Mouse (Mus musculus): ENCODE results near the gene Dock2. TPM values are rescaled to one million over a fixed set of nuclear protein-coding genes. Genes with fewer than 3 reads are reported as not detected.

The Dock2 gene
- polyA plus RNA-seq, 1 experiment from 2014 or later: 1.4 TPM

DNA sequence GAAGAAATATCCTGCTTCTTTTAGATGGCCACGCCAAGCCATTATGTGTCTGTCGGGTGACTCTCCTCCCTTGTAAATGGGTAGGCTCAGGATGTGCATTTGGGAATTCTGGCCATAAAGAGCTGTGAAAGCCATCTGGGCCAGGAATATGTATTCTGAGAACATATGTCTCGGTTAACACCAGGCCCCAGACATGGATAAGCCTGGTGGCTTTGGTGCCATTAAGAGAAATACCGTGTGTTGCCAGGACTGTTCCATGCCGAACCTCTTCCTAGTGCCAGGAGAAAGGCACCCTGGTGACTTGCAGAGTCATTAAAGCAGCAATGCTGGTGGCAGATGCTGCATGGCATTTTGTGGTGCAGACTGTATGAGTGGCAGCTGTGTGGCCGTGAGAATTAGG, 406.0 kb downstream of the Dock2 start:
- no peaks in the 10 kb centered on the region for H3K27me3 ChIP-seq (replicated peaks; ENCODE audit: control insufficient read depth, insufficient read depth, low read length)
- no peak for ATAC-seq
- H3K36me3 ChIP-seq (ENCODE audit: control insufficient read depth, insufficient read depth, low read length): no peaks in the 10 kb centered on the region
- no peak overlapping the region for H3K9ac ChIP-seq (ENCODE audit: low read depth, low read length)
- 69% methylated on average over 6 of the region's 6 CpGs for WGBS
- H3K27ac ChIP-seq (ENCODE audit: low read length): no peak overlapping the region
- no peaks in the 10 kb centered on the region for H3K4me1 ChIP-seq (ENCODE audit: control insufficient read depth, insufficient read depth, low read length)
- H3K4me3 ChIP-seq (ENCODE audit: low read length): no peak overlapping the region
- no peak overlapping the region for H3K4me2 ChIP-seq (ENCODE audit: low read depth, low read length)
- H3K9me3 ChIP-seq (ENCODE audit: control insufficient read depth, low read length): no peaks in the 10 kb centered on the region

DNA sequence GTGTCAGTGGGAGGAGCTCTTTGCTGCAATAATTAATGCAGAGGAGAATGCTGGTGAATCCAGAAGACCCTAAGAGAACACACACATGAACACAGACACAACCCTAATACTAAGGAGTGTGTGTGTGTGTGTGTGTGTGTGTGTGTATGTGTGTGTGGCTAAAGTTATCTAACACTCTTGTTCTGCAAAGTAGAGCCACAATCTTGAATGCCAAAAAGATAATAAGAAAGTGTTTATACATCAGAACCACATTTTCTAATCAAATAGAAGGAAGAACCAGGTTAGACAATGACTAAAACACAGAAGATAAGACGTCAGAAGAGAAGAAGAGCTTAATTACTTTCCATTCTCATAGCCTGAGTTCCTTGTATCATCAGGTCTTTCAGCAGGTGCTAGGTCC, 408.1 kb downstream of the Dock2 start:
- Histone ChIP-seq H3K4me2 (ENCODE audit: low read depth, low read length) (no peak overlapping the region), H3K27ac (ENCODE audit: low read length) (no peak overlapping the region), H3K4me3 (ENCODE audit: low read length) (no peak overlapping the region), H3K9ac (ENCODE audit: low read depth, low read length) (no peak overlapping the region), H3K4me1 (ENCODE audit: control insufficient read depth, insufficient read depth, low read length) (no peaks in the 10 kb centered on the region), H3K9me3 (ENCODE audit: control insufficient read depth, low read length) (no peaks in the 10 kb centered on the region), H3K36me3 (ENCODE audit: control insufficient read depth, insufficient read depth, low read length) (no peaks in the 10 kb centered on the region), H3K27me3 (replicated peaks; ENCODE audit: control insufficient read depth, insufficient read depth, low read length) (no peaks in the 10 kb centered on the region)
- ATAC-seq: no peak
- 81% methylated on average over 1 of the region's 1 CpGs for WGBS

DNA sequence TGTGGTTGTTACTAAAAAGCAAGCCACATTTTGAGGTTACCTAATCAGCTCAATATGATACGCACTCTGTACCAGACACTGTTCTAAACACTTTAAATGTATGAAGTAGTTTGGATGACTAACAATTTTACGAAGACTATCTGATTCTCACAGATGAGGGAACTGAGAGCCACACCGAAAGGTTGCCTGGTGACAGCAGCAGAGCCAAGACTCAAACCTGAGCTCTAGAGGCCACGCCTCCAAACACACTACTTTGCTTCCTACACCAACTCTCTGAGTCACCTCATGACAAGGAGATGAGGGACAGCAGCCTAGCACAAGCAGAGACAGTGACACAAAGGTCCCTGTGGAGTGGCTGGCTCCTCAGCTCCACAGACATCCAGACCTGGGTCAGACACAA, 411.5 kb downstream of the Dock2 start:
- no peak for ATAC-seq
- no peaks in the 10 kb centered on the region for H3K9me3 ChIP-seq (ENCODE audit: control insufficient read depth, low read length)
- WGBS: 79% methylated on average over 4 of the region's 4 CpGs

DNA sequence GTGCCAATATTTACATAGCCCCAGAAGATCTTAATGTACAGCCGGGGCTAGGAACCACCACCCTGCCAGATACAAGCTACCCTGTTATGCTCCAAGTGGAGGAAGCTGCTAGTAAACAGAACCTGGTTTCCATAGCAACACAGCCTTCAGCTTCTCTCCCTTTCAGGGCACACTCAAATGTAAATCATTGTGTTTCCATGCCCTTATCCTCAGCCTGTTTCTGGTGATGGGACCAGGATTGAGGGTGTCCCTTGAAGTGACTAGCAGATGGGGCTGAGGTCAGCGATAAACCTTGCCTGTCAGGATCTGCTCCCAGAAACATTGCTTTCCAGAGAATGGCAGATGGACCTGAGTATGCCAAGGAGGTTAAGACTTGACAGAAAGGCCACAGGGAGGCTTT, 427.6 kb downstream of the Dock2 start:
- Histone ChIP-seq H3K27ac (ENCODE audit: low read length) (no peak overlapping the region), H3K36me3 (ENCODE audit: control insufficient read depth, insufficient read depth, low read length) (no peaks in the 10 kb centered on the region), H3K27me3 (replicated peaks; ENCODE audit: control insufficient read depth, insufficient read depth, low read length) (no peaks in the 10 kb centered on the region), H3K4me2 (ENCODE audit: low read depth, low read length) (no peak overlapping the region), H3K9ac (ENCODE audit: low read depth, low read length) (no peak overlapping the region), H3K9me3 (ENCODE audit: control insufficient read depth, low read length) (no peaks in the 10 kb centered on the region), H3K4me1 (ENCODE audit: control insufficient read depth, insufficient read depth, low read length) (no peaks in the 10 kb centered on the region), H3K4me3 (ENCODE audit: low read length) (no peak overlapping the region)
- ATAC-seq: no peak
- 22% methylated on average over 2 of the region's 2 CpGs for WGBS

More for the DNA sequence above, 411.5 kb downstream of the Dock2 start:
- Histone ChIP-seq H3K36me3 (ENCODE audit: control insufficient read depth, insufficient read depth, low read length) (no peaks in the 10 kb centered on the region), H3K9ac (ENCODE audit: low read depth, low read length) (no peak overlapping the region), H3K4me3 (ENCODE audit: low read length) (no peak overlapping the region), H3K4me1 (ENCODE audit: control insufficient read depth, insufficient read depth, low read length) (no peaks in the 10 kb centered on the region), H3K27ac (ENCODE audit: low read length) (no peak overlapping the region), H3K27me3 (replicated peaks; ENCODE audit: control insufficient read depth, insufficient read depth, low read length) (no peaks in the 10 kb centered on the region), H3K4me2 (ENCODE audit: low read depth, low read length) (no peak overlapping the region)

DNA sequence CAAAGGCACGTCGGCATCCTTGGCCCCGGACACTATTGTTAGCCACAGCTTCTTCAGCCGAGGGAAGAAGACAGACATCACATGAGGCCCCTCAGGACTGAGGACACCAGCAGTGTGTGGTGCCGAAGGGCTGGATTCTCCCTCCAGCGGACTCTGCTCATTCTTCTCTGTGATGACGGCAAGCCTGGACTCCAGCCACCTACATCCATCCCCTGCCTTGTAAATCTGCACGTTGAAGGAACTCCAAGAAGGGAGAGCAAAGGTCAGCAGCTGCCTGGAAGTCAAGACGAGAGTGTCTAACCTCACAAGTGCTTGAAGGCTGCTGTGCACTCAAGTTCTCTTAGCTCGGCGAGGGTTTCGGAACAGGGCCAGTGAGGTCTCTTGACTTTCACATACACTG, 428.3 kb downstream of the Dock2 start:
- Histone ChIP-seq H3K27ac (ENCODE audit: low read length) (no peak overlapping the region), H3K4me2 (ENCODE audit: low read depth, low read length) (no peak overlapping the region), H3K4me1 (ENCODE audit: control insufficient read depth, insufficient read depth, low read length) (no peaks in the 10 kb centered on the region), H3K9ac (ENCODE audit: low read depth, low read length) (no peak overlapping the region), H3K27me3 (replicated peaks; ENCODE audit: control insufficient read depth, insufficient read depth, low read length) (no peaks in the 10 kb centered on the region), H3K4me3 (ENCODE audit: low read length) (no peak overlapping the region), H3K9me3 (ENCODE audit: control insufficient read depth, low read length) (no peaks in the 10 kb centered on the region), H3K36me3 (ENCODE audit: control insufficient read depth, insufficient read depth, low read length) (no peaks in the 10 kb centered on the region)
- ATAC-seq: no peak
- 43% methylated on average over 12 of the region's 12 CpGs for WGBS

DNA sequence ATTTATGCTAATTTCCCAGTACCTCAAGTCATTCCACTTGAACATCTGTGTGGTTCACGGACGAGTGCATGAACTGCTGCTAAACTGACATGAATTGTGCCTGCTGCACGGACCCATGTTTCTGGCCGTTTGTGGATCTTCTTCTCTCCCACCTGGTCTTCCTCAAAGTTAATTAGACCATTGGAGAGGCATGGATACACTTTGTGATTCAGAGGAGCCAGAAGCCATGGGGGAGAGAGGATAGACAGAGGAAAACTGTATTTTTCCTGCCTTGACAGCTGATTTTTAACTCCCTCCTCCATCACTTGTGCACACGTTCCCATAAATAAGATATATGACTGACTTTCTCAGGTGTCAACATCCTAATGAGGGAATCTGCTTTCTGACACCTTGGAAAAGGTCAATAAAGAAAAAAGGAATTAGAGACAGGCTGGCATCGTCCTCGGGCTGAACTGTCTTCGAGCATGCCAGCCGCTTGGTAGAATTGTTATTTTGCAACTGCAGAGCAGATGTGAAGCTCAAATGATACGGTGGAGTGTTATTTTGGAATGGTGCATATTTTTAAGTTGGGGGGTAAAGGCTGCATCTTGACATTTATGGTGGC, 434.1 kb downstream of the Dock2 start:
- Histone ChIP-seq H3K27ac (ENCODE audit: low read length) (no peak overlapping the region), H3K27me3 (replicated peaks; ENCODE audit: control insufficient read depth, insufficient read depth, low read length) (no peaks in the 10 kb centered on the region), H3K4me2 (ENCODE audit: low read depth, low read length) (no peak overlapping the region), H3K9me3 (ENCODE audit: control insufficient read depth, low read length) (no peaks in the 10 kb centered on the region), H3K9ac (ENCODE audit: low read depth, low read length) (no peak overlapping the region), H3K36me3 (ENCODE audit: control insufficient read depth, insufficient read depth, low read length) (no peaks in the 10 kb centered on the region), H3K4me3 (ENCODE audit: low read length) (no peak overlapping the region), H3K4me1 (ENCODE audit: control insufficient read depth, insufficient read depth, low read length) (no peaks in the 10 kb centered on the region)
- no peak for ATAC-seq
- 75% methylated on average over 10 of the region's 10 CpGs for WGBS

DNA sequence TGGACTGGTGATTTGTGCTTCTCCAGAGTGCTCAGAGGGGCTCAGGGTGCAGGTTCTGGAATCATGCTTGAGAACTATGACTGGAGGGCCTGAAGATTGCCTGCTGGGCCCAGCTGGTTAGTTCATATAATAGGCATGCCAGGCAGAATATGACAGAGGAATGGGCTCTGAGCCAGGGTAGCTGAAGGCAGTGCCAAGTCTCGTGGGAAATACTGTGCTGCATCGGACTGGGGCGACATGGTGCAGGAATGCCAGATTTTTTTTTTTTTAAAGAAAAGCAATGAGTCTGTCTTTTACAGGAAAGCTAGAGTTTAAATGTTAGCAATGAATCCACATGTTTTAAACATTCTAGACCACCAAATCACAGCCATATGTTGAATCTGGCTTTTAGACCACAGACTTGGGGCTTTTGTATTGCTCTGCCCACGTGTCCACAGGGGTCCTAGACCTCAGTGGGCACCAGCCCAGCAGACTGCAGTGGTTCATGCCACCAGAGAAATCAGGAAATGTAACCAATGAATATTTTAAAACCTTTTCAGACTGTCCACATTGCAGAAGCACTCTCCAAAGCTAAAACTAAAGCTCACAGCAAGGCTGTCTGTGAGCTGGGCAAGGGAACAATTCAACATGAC, 435.3 kb downstream of the Dock2 start:
- no peaks in the 10 kb centered on the region for H3K9me3 ChIP-seq (ENCODE audit: control insufficient read depth, low read length)
- H3K27me3 ChIP-seq (replicated peaks; ENCODE audit: control insufficient read depth, insufficient read depth, low read length): no peaks in the 10 kb centered on the region
- no peak overlapping the region for H3K4me3 ChIP-seq (ENCODE audit: low read length)
- no peak overlapping the region for H3K9ac ChIP-seq (ENCODE audit: low read depth, low read length)
- no peak overlapping the region for H3K27ac ChIP-seq (ENCODE audit: low read length)
- WGBS: 33% methylated on average over 4 of the region's 4 CpGs
- H3K36me3 ChIP-seq (ENCODE audit: control insufficient read depth, insufficient read depth, low read length): no peaks in the 10 kb centered on the region
- H3K4me2 ChIP-seq (ENCODE audit: low read depth, low read length): no peak overlapping the region
- no peaks in the 10 kb centered on the region for H3K4me1 ChIP-seq (ENCODE audit: control insufficient read depth, insufficient read depth, low read length)
- no peak for ATAC-seq

DNA sequence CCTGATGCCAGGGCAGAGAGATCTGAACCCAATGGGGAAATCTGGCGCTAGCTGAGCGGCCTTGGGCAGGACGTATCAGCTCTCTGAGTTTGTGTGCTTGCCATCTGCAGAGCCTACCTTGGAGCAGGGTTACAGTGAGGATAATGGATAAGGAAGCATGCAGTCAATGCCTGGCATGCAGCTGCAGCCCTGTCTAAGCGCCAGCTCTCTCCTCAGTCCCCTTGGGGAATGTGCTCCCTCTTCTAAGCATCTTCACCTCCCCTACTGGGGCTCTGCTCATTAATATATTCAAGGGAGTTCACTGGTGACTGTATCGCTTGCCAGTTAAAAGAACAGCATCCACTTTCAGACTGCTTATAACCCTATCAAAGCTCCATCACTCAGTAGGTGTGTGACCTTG, 439.4 kb downstream of the Dock2 start:
- H3K4me2 ChIP-seq (ENCODE audit: low read depth, low read length): no peak overlapping the region
- 62% methylated on average over 5 of the region's 5 CpGs for WGBS
- no peak overlapping the region for H3K27ac ChIP-seq (ENCODE audit: low read length)
- no peaks in the 10 kb centered on the region for H3K9me3 ChIP-seq (ENCODE audit: control insufficient read depth, low read length)
- H3K4me1 ChIP-seq (ENCODE audit: control insufficient read depth, insufficient read depth, low read length): no peaks in the 10 kb centered on the region
- no peak overlapping the region for H3K9ac ChIP-seq (ENCODE audit: low read depth, low read length)
- ATAC-seq: no peak
- H3K36me3 ChIP-seq (ENCODE audit: control insufficient read depth, insufficient read depth, low read length): no peaks in the 10 kb centered on the region
- no peak overlapping the region for H3K4me3 ChIP-seq (ENCODE audit: low read length)
- no peaks in the 10 kb centered on the region for H3K27me3 ChIP-seq (replicated peaks; ENCODE audit: control insufficient read depth, insufficient read depth, low read length)

- Histone ChIP-seq H3K4me1 (ENCODE audit: control insufficient read depth, insufficient read depth, low read length) (no peaks in the 10 kb centered on the region), H3K9ac (ENCODE audit: low read depth, low read length) (no peak overlapping the region), H3K4me2 (ENCODE audit: low read depth, low read length) (no peak overlapping the region), H3K27me3 (replicated peaks; ENCODE audit: control insufficient read depth, insufficient read depth, low read length) (no peaks in the 10 kb centered on the region), H3K4me3 (ENCODE audit: low read length) (no peak overlapping the region), H3K36me3 (ENCODE audit: control insufficient read depth, insufficient read depth, low read length) (no peaks in the 10 kb centered on the region), H3K9me3 (ENCODE audit: control insufficient read depth, low read length) (no peaks in the 10 kb centered on the region), H3K27ac (ENCODE audit: low read length) (no peak overlapping the region)
- WGBS: 68% methylated on average over 4 of the region's 4 CpGs
- no peak for ATAC-seq
Observed at GRCm38 (mm10) chr11:34343742-34344307, 439.9 kb downstream of the Dock2 start.
